14 mouse cellular contexts compared by ENCODE assay signal in genomic region chr11:53637046-53637802, GRCm38 (mm10). TPM values are rescaled to one million over a fixed set of nuclear protein-coding genes. Genes with fewer than 3 reads are reported as not detected.
DNase-seq lines count a peak whose midpoint lies in the region; ATAC-seq and TF ChIP-seq lines count a peak whose summit lies in the region.
"Had no signal": no experiment of that assay in that cellular context is flagged by ENCODE, and none has a peak within 500 bp of the region (broad histone marks: within the 10 kb centered on the region; RNA-seq: fewer than 3 reads in every experiment).

No protein-coding gene starts in this region.

- no peak for TF ChIP-seq EP300 in lung, postnatal 0 days (IDR thresholded peaks at IDR 0.05)

- 19% methylated on average over 21 of the region's 21 CpGs for WGBS in heart, embryonic 13.5 days
- WGBS in lung, postnatal 0 days, result 29% methylated on average over 21 of the region's 21 CpGs
- WGBS in embryonic facial prominence, embryonic 13.5 days, result 12% methylated on average over 21 of the region's 21 CpGs
- 14% methylated on average over 21 of the region's 21 CpGs for WGBS in neural tube, embryonic 11.5 days

- H3K9me3 ChIP-seq in heart, embryonic 13.5 days, result no peaks in the 10 kb centered on the region
- no peaks in the 10 kb centered on the region for H3K9me3 ChIP-seq in lung, postnatal 0 days (ENCODE audit: low read length)
- no peaks in the 10 kb centered on the region for H3K9me3 ChIP-seq in embryonic facial prominence, embryonic 13.5 days
- no peaks in the 10 kb centered on the region for H3K9me3 ChIP-seq in neural tube, embryonic 11.5 days (ENCODE audit: control insufficient read depth, low read length)

- TF ChIP-seq CTCF in lung, postnatal 0 days (IDR thresholded peaks at IDR 0.05), result no peak

- H3K27ac ChIP-seq in heart, embryonic 13.5 days (replicated peaks), result no peak overlapping the region
- H3K27ac ChIP-seq in lung, postnatal 0 days (ENCODE audit: low read length), result no peak overlapping the region
- H3K27ac ChIP-seq in embryonic facial prominence, embryonic 13.5 days, result no peak overlapping the region
- no peak overlapping the region for H3K27ac ChIP-seq in neural tube, embryonic 11.5 days (ENCODE audit: low read depth, low read length)

- no peak for DNase-seq in heart, postnatal 25 days (ENCODE audit: low spot score)
- no peak for DNase-seq in lung, postnatal 0 days (ENCODE audit: low spot score)
- no peak for DNase-seq in lung, adult 18-20 months
- DNase-seq in neural tube, embryonic 11.5 days (ENCODE audit: low spot score), result peak; percentile 25
- no peak for DNase-seq in adrenal gland, postnatal 25 days
- DNase-seq: cerebellum, adult 11 months; lung, postnatal 10 days; spleen, adult 18-20 months; thymus, postnatal 25 days had no signal

- H3K4me2 ChIP-seq in heart, embryonic 13.5 days, result peak overlapping the region; percentile 45
- H3K4me2 ChIP-seq in lung, postnatal 0 days (replicated peaks; ENCODE audit: low read depth, low read length), result peak overlapping the region; percentile 17; the same call in 1 of the 2 replicates
- H3K4me2 ChIP-seq in embryonic facial prominence, embryonic 13.5 days, result peak overlapping the region; percentile 37
- H3K4me2 ChIP-seq in neural tube, embryonic 11.5 days (ENCODE audit: low read depth), result no peak overlapping the region

- H3K27me3 ChIP-seq in heart, embryonic 13.5 days (replicated peaks), result peaks cover 42% of the 10 kb centered on the region
- H3K27me3 ChIP-seq in lung, postnatal 0 days (replicated peaks; ENCODE audit: insufficient read depth, low read length), result no peaks in the 10 kb centered on the region
- H3K27me3 ChIP-seq in embryonic facial prominence, embryonic 13.5 days, result peaks cover 25% of the 10 kb centered on the region
- H3K27me3 ChIP-seq in neural tube, embryonic 11.5 days (ENCODE audit: control insufficient read depth, insufficient read depth, low read length), result peaks cover 12% of the 10 kb centered on the region; the same call in 1 of the 2 replicates

- H3K4me1 ChIP-seq in heart, embryonic 13.5 days, result peaks cover 18% of the 10 kb centered on the region
- H3K4me1 ChIP-seq in lung, postnatal 0 days (ENCODE audit: insufficient read depth, low read depth, low read length), result 0 out of 2 replicates have a peak, but pooled peaks cover 6% of the 10 kb centered on the region
- peaks cover 22% of the 10 kb centered on the region for H3K4me1 ChIP-seq in embryonic facial prominence, embryonic 13.5 days
- peaks cover 6% of the 10 kb centered on the region; the same call in 1 of the 2 replicates for H3K4me1 ChIP-seq in neural tube, embryonic 11.5 days (ENCODE audit: control insufficient read depth, insufficient read depth, low read length)

- no peak overlapping the region for H3K9ac ChIP-seq in heart, embryonic 13.5 days
- no peak overlapping the region for H3K9ac ChIP-seq in lung, postnatal 0 days (replicated peaks; ENCODE audit: low read depth)
- no peak overlapping the region for H3K9ac ChIP-seq in embryonic facial prominence, embryonic 13.5 days
- no peak overlapping the region for H3K9ac ChIP-seq in neural tube, embryonic 11.5 days (ENCODE audit: low read length)

- H3K36me3 ChIP-seq in heart, embryonic 13.5 days, result no peaks in the 10 kb centered on the region
- H3K36me3 ChIP-seq in lung, postnatal 0 days (ENCODE audit: insufficient read depth, low read length), result no peaks in the 10 kb centered on the region
- H3K36me3 ChIP-seq in embryonic facial prominence, embryonic 13.5 days, result no peaks in the 10 kb centered on the region
- no peaks in the 10 kb centered on the region for H3K36me3 ChIP-seq in neural tube, embryonic 11.5 days (ENCODE audit: control insufficient read depth, insufficient read depth, low read length)

- peak overlapping the region; percentile 13; the same call in 1 of the 2 replicates for H3K4me3 ChIP-seq in heart, embryonic 13.5 days
- H3K4me3 ChIP-seq in lung, postnatal 0 days (ENCODE audit: low read depth, low read length), result no peak overlapping the region
- H3K4me3 ChIP-seq in embryonic facial prominence, embryonic 13.5 days, result no peak overlapping the region
- H3K4me3 ChIP-seq in neural tube, embryonic 11.5 days (ENCODE audit: low read depth, low read length), result no peak overlapping the region

- no peak for ATAC-seq in heart, embryonic 13.5 days (ENCODE audit: extremely low read depth, insufficient number of reproducible peaks, low FRiP score, low TSS enrichment)
- no peak for ATAC-seq in lung, postnatal 0 days
- ATAC-seq in embryonic facial prominence, embryonic 13.5 days (ENCODE audit: insufficient number of reproducible peaks, insufficient read depth, low FRiP score, low TSS enrichment, low read depth), result no peak
- ATAC-seq in neural tube, embryonic 11.5 days (ENCODE audit: insufficient read depth, low FRiP score, low TSS enrichment), result no peak
- no peak for ATAC-seq in megakaryocyte progenitor cell, adult 5-6 weeks (replicated peaks; ENCODE audit: poor library complexity)

- intact Hi-C loops in heart, postnatal 25 days (cut with DNase I), result no loop called here

RNA-seq across cellular contexts. Expression of gene Il13, which starts 2.7 kb away (rescaled TPM):
- polyA plus RNA-seq in heart, embryonic 13.5 days (2015; fragmentation: Nextera tagmentation; extraction: Ambion mirVana), result not detected in 2 replicates
- total RNA-seq in heart, postnatal 25 days (2021), result not detected
- polyA plus RNA-seq in lung, postnatal 0 days (2015; fragmentation: Nextera tagmentation; extraction: Ambion mirVana), result not detected in 2 replicates
- polyA plus RNA-seq in embryonic facial prominence, embryonic 13.5 days (2015; fragmentation: Nextera tagmentation; extraction: Ambion mirVana), result not detected in 2 replicates
- polyA plus RNA-seq in neural tube, embryonic 11.5 days (2014; fragmentation: Nextera tagmentation; extraction: Ambion mirVana), result not detected in 2 replicates
- total RNA-seq in adrenal gland, postnatal 25 days (2021), result not detected in 2 replicates
- not detected in 2 replicates for total RNA-seq in megakaryocyte progenitor cell, adult 5-6 weeks (2015)
- not detected in 2 replicates for total RNA-seq in megakaryocyte progenitor cell, adult 5-6 weeks (2017)
- total RNA-seq: layer of hippocampus, postnatal 10 days had no signal
- polyA plus RNA-seq: neural tube, embryonic 14.5 days had no signal

RNA-seq across cellular contexts. Expression of gene Il4, which starts 18.8 kb away (rescaled TPM):
- 0.40 and 0.79 TPM in 2 replicates for polyA plus RNA-seq in heart, embryonic 13.5 days (2015; fragmentation: Nextera tagmentation; extraction: Ambion mirVana)
- not detected for total RNA-seq in heart, postnatal 25 days (2021)
- polyA plus RNA-seq in lung, postnatal 0 days (2015; fragmentation: Nextera tagmentation; extraction: Ambion mirVana), result 0.64 and 0.79 TPM in 2 replicates
- polyA plus RNA-seq in embryonic facial prominence, embryonic 13.5 days (2015; fragmentation: Nextera tagmentation; extraction: Ambion mirVana), result 1.1 and 2.7 TPM in 2 replicates
- 2.5 and 4.0 TPM in 2 replicates for polyA plus RNA-seq in neural tube, embryonic 11.5 days (2014; fragmentation: Nextera tagmentation; extraction: Ambion mirVana)
- total RNA-seq in adrenal gland, postnatal 25 days (2021), result not detected in 2 replicates
- not detected in 2 replicates for total RNA-seq in megakaryocyte progenitor cell, adult 5-6 weeks (2015)
- total RNA-seq in megakaryocyte progenitor cell, adult 5-6 weeks (2017), result not detected in 2 replicates
- total RNA-seq: layer of hippocampus, postnatal 10 days had no signal
